ENCODE assay signal across 12 mouse cellular contexts in genomic region chr13:53717582-53717981, GRCm38 (mm10).
"Had no signal": no experiment of that assay in that cellular context is flagged by ENCODE, and none has a peak within 500 bp of the region (broad histone marks: within the 10 kb centered on the region; RNA-seq: fewer than 3 reads in every experiment).

No protein-coding gene starts in this region.

- H3K9me3 ChIP-seq: limb, embryonic 10.5 days; liver, embryonic 15.5 days; midbrain, embryonic 10.5 days; midbrain, embryonic 15.5 days had no signal

- DNase-seq: kidney, adult 18-20 months; kidney, postnatal 25 days; lung, embryonic 14.5 days; lung, postnatal 10 days; lung, postnatal 4 days; thymus, adult 2 months; thymus, postnatal 25 days had no signal

- H3K27me3 ChIP-seq: liver, embryonic 15.5 days; midbrain, embryonic 15.5 days had no signal

- ATAC-seq: midbrain, embryonic 15.5 days had no signal

- H3K4me2 ChIP-seq: liver, embryonic 11.5 days; liver, embryonic 15.5 days; lung, embryonic 14.5 days; midbrain, embryonic 15.5 days had no signal

- H3K4me3 ChIP-seq: limb, embryonic 10.5 days; liver, embryonic 15.5 days; midbrain, embryonic 10.5 days; midbrain, embryonic 15.5 days had no signal

- H3K27ac ChIP-seq: limb, embryonic 10.5 days; liver, embryonic 15.5 days; midbrain, embryonic 10.5 days; midbrain, embryonic 15.5 days had no signal

- H3K36me3 ChIP-seq: limb, embryonic 10.5 days; liver, embryonic 15.5 days; midbrain, embryonic 10.5 days; midbrain, embryonic 15.5 days had no signal

- H3K4me1 ChIP-seq: liver, embryonic 15.5 days; midbrain, embryonic 10.5 days had no signal

- H3K9ac ChIP-seq: liver, embryonic 15.5 days; lung, embryonic 14.5 days; midbrain, embryonic 15.5 days had no signal
